Mouse (Mus musculus) gastrocnemius, postnatal 4 days (tissue): ENCODE data around the gene Pex3. TPM values are rescaled to one million over a fixed set of nuclear protein-coding genes. Genes with fewer than 3 reads are reported as not detected.

Experiments used
- DNase-seq, 2 experiments: peaks; one replicate each; pipeline ENCODE4 v3.0.0; 2021 to 2022; ENCODE audit warnings: low spot score in 2 of 2, mixed read lengths in 2 of 2
- long read RNA-seq, 2 experiments: library from polyadenylated mRNA; stranded (forward); transcript quantifications; one replicate each; pipeline ENCODE4 v2.0.0; 2021
- total RNA-seq, 2 experiments: library from RNA; stranded (reverse); gene quantifications; 2 replicates each; pipeline ENCODE4 v1.2.3; 2021

Pex3 gene
- total RNA-seq = 10 to 100 TPM; 18.0 to 23.0 TPM
- long read RNA-seq, experiment 1, transcript Pex3-201 (12 exons, 2,129 nt) = major isoform, 20 of 23 reads
- long read RNA-seq, experiment 1, partial matches to known transcripts = 0 of 23 reads
- long read RNA-seq, experiment 1, other reads (novel, unspliced or antisense) = 2 of 23 reads
- long read RNA-seq, experiment 2, transcript Pex3-201 (12 exons, 2,129 nt) = major isoform, 16 of 22 reads
- long read RNA-seq, experiment 2, partial matches to known transcripts = 0 of 22 reads
- long read RNA-seq, experiment 2, other reads (novel, unspliced or antisense) = 3 of 22 reads

DNA sequence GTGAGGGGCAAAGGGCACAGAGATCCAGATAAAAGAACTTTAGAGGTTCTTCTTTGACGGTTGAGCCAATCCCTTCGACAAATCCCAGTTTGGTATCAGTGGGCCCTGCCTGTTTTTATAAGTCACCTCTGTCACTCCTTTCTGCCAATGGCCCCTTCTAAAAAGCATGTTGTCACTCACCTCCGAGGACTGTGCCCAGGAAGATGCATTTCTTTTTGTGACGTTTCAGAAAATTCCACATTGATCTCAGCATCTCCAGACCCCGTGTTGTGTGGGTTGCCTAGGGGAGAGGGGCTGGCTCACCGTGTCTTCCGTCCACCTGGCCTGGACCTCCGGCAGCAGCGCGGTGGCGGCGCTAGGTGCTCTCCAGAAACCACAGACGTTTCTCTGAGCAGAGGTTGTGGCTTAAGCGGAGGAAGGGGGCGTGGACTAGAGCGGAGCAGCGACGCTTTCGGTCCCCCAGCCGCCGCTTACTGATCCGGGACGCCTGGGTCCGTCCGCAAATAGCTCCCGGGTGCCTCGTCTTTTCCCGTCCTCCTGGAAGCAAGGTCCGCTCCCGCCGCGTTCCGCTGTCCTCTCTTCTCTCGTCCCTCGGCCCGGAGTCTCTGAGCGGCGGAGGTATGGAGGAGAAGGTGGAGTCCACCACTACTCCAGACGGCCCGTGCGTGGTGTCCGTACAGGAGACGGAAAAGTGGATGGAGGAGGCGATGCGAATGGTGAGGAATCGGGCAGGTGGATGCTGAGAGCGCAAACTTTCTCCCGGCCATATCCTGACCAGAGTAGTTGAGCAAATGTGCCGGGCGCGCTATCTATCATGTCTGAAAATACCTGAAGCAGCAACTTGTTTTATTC is at the start of gene Pex3, which contains the start of gene Adat2:
Pex3 (minus strand) TSS at position 497 of the 852 bp plus-strand sequence.
Adat2 (plus strand) TSS at position 249 of the 852 bp plus-strand sequence.
- DNase-seq = peak; percentile 81 to 89

DNA sequence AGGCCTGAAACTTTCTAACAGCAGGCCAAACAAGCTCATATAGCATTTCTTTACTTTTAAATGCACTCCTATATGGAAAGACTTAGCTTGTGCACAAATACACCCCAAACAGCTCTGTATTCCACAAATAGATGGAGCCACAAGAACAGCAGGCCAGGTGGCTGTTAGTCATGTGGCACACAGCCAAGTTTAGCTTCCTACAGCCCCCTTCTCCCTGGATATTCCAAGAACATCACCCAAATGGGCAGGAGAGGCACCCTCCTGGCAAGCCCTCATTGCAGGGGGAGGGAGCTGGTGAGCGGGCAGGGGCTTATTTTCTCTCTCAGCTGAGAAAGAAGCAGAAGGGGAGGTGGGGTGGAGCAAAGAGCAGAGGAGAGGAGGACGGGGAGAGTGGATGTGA is 48.0 kb upstream of the Pex3 start:
- DNase-seq = no peak

DNA sequence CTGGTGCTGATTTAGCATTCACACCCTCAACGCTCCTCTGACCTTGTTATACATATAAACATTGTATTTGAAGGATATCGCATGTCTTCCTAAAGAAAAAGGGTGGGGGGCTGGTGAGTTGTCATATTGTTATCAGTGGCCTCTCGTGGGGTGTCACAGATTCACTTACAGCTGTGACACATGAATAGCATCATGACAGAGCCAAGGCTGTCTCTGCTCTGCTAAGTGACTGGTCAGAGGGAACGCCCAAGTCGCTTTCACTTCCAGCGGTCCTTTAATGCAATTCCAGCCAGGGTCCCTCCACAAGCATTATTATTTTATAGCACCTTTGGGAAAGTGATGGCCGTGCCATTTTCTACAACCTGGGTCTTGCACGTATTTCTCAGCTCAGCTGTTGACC is 44.5 kb upstream of the Pex3 start:
- DNase-seq = no peak

DNA sequence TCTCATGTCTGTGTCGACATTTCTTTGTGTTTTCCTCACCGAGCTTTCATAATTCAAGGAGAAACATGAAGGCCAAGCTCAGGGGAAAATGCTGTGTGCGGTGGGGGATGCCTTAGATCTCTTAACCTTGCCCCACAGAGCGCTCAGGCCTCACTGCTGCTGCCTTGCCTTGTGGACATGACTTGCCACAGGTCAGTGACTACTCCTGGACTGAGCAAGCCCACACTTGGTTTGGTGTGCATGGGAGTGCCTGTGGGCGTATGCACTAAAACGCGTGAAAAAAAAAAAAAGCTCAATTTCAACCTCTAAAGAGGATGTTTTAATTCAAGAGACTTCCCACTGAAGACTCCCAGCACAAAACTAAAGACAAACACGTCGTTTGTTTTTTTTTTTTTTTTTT is 43.9 kb upstream of the Pex3 start:
- no peak for DNase-seq

DNA sequence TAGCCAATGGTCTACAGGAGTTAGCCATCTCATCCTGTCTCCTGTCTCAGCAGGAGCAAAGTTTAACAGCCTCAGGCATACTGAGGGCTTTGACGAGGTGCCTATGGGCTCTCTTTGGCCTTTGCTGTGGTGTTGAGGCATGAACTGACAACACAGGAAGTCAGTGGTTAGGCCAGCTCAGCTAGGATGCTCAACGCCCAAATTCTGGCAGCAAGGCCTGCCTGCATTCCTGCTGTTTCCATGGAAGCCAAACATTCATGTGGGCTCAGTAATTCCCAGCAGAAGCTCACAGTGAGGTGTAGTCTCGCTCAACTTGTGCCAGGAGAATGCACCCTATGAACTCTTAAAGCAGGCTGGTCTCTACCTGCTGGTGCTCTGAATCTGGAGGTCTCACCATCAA is 43.1 kb upstream of the Pex3 start:
- DNase-seq = no peak

DNA sequence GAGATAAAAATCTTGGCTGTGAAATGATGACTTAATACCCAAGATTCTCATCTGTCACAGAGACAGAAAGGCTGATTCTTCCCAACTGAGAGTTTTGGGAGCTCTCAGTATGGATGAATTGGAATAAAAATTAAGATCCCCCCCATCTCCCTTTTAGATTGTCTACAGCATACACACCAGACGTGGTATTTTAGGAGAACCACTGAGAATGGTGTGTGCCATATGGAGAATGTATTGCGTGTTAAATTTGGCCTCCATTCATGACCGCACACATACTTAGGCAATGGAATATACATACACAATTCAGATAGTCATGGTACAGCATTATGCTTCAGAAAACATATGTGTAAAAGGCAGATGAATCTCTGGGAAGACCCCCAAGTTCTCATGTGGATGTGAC is 40.6 kb upstream of the Pex3 start:
- no peak for DNase-seq

DNA sequence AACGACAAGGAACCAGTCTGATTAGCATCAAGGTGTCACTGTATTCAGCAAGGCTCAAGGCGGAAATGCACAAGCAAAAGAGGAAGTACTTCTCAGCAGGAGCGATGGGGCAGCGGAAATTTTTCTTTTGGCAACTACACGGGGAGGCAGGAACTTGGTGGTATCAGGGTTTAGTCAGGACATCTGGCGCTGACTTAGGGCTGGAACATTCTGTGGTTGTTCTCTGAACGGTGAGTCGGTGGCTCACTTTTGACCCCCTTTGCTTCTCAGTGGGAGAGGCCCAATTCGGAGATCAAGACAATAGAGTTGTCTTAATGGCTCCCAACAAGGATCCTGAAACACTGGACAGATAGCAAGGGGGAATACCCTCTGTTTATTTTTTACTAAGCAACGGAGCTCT is 39.3 kb upstream of the Pex3 start:
- DNase-seq = no peak

DNA sequence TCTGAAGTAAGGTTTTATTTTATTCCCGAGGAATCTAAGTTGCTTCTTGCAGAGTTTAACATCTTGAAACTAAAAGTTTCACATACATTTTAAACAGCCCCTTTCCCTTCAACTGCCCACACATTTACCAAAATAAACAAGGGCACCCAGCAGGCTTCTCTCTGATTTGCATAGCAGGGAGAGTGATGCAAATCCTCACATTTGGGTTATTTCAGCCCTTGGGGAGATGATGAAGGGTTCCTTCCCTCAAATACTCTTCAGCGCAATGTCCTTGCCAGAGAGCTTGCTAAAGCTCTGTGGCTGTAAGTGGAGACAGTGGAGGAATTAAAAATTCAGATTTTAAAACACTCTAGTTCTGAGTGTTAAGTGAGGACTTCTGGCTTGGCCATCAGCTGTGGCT is 35.0 kb upstream of the Pex3 start:
- DNase-seq = no peak

DNA sequence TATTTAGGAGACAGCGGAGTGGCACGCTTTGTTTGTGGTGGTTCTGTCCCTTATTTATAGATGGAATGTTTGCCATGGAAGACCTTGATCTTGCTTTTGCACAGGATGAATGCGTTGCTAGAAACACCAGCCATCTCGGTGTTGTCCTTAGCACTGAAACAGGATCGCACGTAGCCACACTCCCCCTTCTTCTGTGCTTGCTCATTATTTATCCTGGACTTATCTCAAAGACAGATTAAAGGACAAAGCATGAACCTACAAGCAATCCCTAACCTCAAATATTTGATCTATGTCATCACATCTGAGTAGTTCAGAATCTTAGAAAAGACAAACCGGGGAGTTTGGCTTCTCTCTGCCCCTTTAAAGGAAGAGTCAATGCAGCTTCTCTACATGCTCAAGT is 24.2 kb upstream of the Pex3 start:
- no peak for DNase-seq

DNA sequence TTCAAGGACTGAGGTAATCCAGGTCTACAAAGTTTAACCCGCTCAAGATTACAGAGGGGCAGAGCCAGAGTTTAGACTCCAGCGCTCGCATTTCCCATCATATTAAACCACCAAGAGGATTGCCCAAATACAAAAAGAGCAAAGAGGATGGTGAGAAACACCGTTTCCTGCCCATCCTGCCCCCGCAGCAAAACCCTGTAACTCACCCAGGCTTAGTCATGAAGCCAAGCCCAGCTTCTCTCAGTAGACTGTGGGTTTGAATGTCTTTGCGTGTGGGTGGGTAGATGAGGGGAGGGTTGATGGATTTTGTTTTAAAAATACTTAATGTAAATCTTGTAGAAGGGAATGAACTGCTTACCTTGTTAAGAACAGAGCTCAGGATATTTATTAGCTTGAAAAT is 19.5 kb upstream of the Pex3 start:
- no peak for DNase-seq

DNA sequence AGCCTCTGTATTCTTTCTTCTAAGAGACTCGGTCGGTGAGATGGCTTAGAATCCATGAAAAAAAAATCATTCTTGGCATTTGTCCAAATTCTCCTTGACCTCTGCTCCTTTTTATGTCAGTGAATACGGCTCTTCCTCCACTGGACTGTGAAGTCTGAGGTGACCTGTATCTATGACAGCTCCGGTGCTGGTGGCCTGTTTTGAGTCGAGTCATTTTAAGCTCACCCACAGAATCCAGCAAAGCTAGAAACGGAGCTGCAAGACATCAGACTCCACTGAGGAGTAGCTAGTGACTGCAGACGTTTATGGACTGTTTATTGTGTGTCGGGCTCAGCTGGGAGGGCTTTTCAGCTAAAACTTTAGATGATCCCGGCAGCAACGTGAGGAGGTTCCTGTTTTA is 19.1 kb upstream of the Pex3 start:
- no peak for DNase-seq

DNA sequence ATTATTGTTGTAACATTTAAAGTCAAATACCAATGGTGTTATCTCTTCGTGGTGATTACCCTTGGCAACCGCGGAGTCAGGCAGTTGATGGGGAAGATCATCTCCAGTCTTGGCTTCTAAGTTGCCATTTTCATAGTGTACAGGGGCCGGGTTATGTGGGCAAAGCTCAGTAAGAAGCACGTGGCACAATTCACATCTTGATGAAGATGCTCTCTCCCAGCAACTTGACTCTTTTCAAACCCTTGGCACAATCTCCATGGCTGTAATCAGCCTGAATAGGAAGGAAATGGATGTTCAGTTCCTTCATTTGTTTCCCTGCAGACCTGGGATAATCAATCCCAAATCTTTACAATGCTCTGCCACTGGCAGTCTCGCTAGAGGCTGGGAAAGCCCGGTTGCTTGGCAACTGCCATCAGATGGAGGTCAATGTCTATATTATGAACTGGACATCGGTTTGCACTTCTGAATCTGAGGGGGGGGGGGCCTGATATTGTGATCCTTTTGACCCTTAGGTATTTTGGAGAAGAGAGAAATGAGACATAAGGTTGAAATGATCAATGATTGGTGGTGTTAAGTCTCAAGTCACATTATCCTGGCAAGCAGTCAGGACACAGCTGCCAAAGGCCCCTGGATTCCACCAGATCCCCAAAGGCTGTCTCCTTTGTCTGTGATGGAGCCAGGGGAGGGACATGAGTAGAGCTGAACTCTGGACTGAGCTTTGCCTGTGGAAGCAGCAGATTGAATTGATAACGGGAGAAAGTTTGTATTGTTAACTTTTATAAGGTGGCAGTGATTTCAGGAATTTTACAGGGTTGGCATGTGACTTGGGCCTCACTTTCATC is 18.0 kb upstream of the Pex3 start:
- DNase-seq = no peak

DNA sequence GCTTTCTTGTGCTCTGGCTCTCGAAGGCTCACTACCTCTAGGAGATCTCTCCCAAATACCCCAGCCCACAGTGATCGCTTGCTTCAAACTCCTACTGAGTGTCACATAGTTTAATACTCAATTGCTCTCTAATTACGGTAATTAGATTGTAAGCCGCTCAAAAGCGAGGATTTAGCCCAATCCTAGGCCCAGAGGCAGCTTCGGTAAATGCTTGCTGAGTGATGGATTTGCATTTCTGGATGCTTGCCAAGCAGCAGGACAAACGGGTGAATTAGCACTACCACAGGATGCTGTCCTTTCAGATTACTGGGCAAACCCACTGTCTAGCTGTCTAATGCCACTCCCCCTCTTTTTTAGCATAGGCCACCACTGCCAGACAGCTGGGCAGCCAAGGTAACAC is 16.9 kb upstream of the Pex3 start:
- DNase-seq = no peak

DNA sequence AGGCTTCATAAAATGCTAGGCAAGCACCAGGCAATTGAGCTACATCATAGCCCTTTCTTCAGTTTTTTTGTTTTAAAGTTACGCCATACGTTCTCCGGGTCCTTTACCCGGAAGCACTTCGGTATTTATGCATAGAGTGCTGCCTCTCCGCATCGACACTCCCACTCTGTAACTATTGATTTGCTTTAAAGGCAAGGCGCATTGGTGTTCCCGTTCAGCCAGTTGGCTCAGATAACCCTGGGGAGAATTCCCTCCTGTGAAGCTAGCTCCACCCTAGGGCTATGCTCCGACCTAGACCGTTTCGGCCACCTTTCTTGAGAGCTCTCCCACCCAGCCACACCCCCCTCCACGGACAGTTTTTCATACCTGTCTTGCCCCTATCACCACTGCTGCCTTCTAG is 13.5 kb upstream of the Pex3 start:
- DNase-seq = no peak

DNA sequence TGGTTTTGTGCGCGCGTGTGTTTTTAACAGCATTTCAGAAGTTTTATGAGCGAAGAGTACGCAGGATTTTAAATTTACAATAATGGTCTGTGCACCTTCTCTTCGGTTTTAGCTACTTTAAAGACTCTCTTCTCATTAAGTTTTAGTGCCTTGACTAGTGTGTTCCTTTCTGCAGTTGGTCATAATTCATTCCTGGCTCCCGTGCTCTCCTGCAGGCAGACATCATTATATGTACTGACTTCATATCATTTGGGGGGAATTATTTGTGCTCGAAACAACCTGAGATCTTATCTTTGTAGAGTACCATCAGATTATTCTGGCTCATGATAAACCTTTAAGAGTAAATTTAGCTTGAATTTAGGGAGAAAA is 12.1 kb upstream of the Pex3 start:
- no peak for DNase-seq

DNA sequence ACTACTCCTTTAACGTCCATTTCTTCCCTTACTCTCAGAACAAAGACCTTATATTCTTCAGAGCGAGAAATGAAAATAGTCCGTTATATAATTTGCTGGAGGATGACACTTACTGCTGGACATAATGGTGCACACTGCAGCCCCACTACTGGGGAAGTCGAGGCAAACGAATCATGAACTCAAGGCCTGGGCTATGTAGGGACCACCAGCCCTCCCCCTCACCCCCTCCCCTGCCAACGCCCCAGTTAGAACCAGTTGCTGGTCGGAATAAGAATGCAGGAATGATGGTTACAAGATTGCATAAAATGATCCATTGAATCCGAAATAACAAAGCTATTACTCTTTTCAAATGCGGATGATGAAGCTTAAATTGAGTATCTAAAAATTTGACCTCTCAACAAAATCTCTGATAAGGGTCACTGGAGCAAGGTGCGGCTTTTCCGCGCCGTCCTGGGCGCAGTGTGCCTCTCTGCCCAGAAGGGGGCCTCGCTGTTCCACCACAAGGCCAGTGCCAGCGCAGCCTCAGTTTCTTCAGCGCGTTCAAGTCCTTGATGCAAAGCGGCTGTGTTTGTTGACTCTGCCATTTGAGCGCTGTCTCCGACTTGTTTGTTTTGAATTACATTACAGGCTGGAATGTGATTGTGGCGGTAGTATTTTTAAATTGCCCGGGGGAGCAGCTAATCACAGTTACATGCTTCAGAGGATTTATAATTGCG is 11.6 kb upstream of the Pex3 start:
- DNase-seq = peak; percentile 37 to 65

DNA sequence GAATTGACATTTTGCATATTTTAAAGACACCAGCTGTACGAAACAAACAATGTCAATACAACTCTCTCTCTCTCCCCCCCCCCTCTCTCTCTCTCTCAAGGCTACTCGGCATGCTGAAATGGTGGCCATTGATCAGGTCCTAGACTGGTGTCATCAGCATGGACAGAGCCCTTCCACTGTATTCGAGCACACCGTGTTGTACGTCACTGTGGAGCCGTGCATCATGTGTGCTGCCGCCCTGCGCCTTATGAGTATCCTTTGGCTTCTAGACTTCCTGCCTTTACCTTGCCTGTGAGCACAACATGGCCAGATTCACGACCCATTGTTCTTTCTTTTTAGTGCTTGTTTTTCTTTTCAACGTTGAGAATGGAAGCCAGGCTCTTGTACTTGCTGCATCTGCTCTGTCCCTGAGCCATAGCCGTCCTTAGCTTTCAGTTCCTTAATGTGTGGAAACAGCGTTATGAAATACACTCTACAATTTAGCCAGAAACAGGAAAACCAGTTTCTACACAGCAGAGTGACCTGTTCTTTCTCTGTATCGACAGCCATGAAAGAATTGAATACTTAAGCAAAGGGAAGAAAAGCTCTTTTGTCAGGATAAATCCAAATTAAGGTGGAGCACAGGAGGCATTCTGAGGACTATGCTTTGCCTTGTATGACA is 7.2 kb upstream of the Pex3 start:
- no peak for DNase-seq

DNA sequence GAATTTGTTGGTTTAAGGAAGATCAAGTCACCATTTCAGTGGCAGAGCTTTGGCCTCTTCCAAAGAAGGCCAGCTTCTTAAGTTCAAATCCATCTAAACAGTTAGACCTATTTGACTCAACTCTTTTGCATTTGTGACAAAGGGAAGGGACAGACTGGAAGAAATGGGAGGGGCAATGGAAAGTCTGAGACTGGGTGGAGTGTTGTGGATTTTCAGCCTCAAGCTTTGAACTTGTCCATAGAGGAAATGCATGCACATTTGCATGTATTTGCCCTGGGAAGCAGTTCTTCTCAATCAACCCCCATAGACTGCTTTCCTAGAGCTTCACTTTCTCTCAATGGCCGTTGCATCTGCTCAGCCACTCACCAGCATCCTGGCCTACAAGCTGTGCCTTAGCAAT is 1.4 kb upstream of the Pex3 start:
- no peak for DNase-seq

DNA sequence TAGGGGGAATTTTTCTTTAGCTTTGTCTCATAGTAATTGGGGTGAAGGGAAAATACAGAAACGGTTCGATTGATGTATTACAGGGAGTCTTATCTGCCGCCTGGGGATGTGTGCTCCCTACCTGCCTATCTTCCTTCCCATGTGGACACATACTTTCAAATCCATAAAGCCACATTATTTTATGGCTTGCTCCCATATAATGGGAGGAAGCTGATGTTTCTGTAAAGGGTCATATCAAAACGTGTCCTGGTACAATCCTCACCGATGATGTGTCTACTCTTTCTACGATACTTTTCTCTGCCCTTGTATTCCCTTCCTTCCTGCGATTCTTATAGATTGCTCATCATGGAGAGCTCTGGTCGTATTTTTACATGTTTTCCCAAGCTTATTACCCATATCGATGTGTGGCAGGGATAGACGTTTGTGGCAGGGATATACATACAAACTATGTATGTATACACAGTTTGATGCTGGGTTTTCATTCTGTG is 600 bp upstream of the Pex3 start:
- no peak for DNase-seq

DNA sequence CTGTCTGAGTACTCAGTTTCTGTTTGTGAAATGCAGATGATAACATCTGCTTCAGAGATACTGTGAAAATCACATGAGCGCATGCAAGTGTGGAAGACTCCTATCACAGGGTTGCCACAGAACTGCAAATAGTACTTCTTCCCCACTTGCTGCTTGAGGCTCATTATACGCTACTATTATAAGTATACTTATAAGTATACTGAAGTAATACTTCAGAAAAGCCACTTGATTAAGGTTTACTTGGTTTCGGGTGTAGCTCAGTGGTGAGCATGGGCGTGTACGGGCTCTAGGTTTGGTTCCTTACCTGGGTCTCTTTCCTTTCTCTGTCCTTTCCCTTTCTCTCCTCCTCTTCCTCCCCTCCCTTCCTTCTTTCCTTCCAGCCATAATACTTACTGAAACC is 11.2 kb downstream of the Pex3 start:
- no peak for DNase-seq
